Mouse (Mus musculus) limb, embryonic 14.5 days (tissue): ENCODE results near the gene Asna1. TPM values are rescaled to one million over a fixed set of nuclear protein-coding genes. Genes with fewer than 3 reads are reported as not detected.

ENCODE experiments used
- ATAC-seq: fragments of 200-750 bp; cut with Nextera tagmentation; 2 replicates; pipeline ENCODE4 v1.8.0; 2017; ENCODE audit warnings: low read depth, moderate number of reproducible peaks, moderate TSS enrichment; ENCODE audit not compliant: low FRiP score
- DNase-seq: peaks from one replicate; pipeline ENCODE4 v3.0.0-alpha.2; 2015; ENCODE audit warnings: low spot score
- H3K27ac ChIP-seq: fragments of 300-500 bp; sonication (generic); replicated peaks from 2 replicates; pipeline ENCODE4 v1.5.1; 2014; ENCODE audit warnings: low read depth, mild to moderate bottlenecking, low read length, moderate library complexity, mixed read lengths
- H3K27me3 ChIP-seq: fragments of 300-500 bp; sonication (generic); 2 replicates; pipeline ENCODE4 v1.6.1; 2014; ENCODE audit warnings: low read length, mixed read lengths; ENCODE audit not compliant: control insufficient read depth, insufficient read depth
- H3K36me3 ChIP-seq: fragments of 300-500 bp; sonication (generic); 2 replicates; pipeline ENCODE4 v1.6.1; 2014; ENCODE audit warnings: mild to moderate bottlenecking, low read length, moderate library complexity, mixed read lengths; ENCODE audit not compliant: control insufficient read depth, insufficient read depth
- H3K4me1 ChIP-seq: fragments of 300-500 bp; sonication (generic); 2 replicates; pipeline ENCODE4 v1.6.1; 2014; ENCODE audit warnings: antibody characterized with exemption, low read length, mixed read lengths; ENCODE audit not compliant: control insufficient read depth, insufficient read depth
- H3K4me2 ChIP-seq: fragments of 300-500 bp; sonication (generic); replicated peaks from 2 replicates; pipeline ENCODE4 v1.6.1; 2014; ENCODE audit warnings: low read depth, mild to moderate bottlenecking, low read length, moderate library complexity; ENCODE audit not compliant: severe bottlenecking
- H3K4me3 ChIP-seq: fragments of 300-500 bp; sonication (generic); replicated peaks from 2 replicates; pipeline ENCODE4 v1.5.1; 2014; ENCODE audit warnings: low read length
- H3K9ac ChIP-seq: fragments of 300-500 bp; sonication (generic); 2 replicates; pipeline ENCODE4 v1.6.1; 2014; ENCODE audit warnings: mild to moderate bottlenecking, low read depth, low read length, moderate library complexity; ENCODE audit not compliant: severe bottlenecking
- H3K9me3 ChIP-seq: fragments of 300-500 bp; sonication (generic); 2 replicates; pipeline ENCODE4 v1.6.1; 2016; ENCODE audit warnings: low read length; ENCODE audit not compliant: control insufficient read depth
- POLR2A ChIP-seq: fragments of 200-500 bp; IDR thresholded peaks from 2 replicates; pipeline ENCODE4 v1.8.0; 2012; ENCODE audit warnings: inconsistent platforms, mild to moderate bottlenecking, moderate library complexity, borderline replicate concordance; ENCODE audit not compliant: insufficient read depth, insufficient read length; ENCODE audit errors: extremely low read depth
- WGBS: fragments of 180-500 bp; shearing (Covaris S2); extraction: QIAGEN DNeasy Blood & Tissue Kit; methylation state at CpG from one replicate; pipeline ENCODE4 v1.1.7; 2014; 5-methylcytosine and 5-hydroxymethylcytosine counted together
- polyA plus RNA-seq, 2 experiments: library from polyadenylated mRNA; depleted of rRNA in 1 of 2; stranded (reverse) in 1 of 2; unstranded in 1 of 2; fragments of >200 nt; fragmentation: Nextera tagmentation in 1 of 2; extraction: Ambion mirVana in 1 of 2; gene quantifications; 2 replicates each; pipeline versions ENCODE4 v1.2.1 to v1.2.3; 2012 to 2014

Asna1 gene
- polyA plus RNA-seq, 2 experiments: 98.0 to 173 TPM

- Histone ChIP-seq H3K27me3 (no peaks in the 10 kb centered on the region), H3K4me3 (peak overlapping the region; percentile 67), H3K9me3 (no peaks in the 10 kb centered on the region), H3K36me3 (0 out of 2 replicates have a peak, but pooled peaks cover 3% of the 10 kb centered on the region), H3K4me2 (peak overlapping the region; percentile 75), H3K9ac (peak overlapping the region; percentile 69), H3K4me1 (peaks cover 16% of the 10 kb centered on the region), H3K27ac (peak overlapping the region; percentile 44; the same call in 1 of the 2 replicates)
- ATAC-seq (peak; percentile 69), DNase-seq (peak; percentile 89)
- TF ChIP-seq POLR2A: no peak
- under 1% methylated on average over 15 of the region's 15 CpGs for WGBS
Measured at GRCm38 (mm10) chr8:84989810-84990209, 35.3 kb downstream of the Asna1 start.

- H3K9ac ChIP-seq: no peak overlapping the region
- peak overlapping the region; percentile 75 for H3K4me2 ChIP-seq
- 0 out of 2 replicates have a peak overlapping the region, but pooled peaks have one; percentile 67 for H3K4me3 ChIP-seq
- ATAC-seq (no peak), DNase-seq (no peak)
- WGBS: 6% methylated on average over 15 of the region's 15 CpGs
- no peaks in the 10 kb centered on the region for H3K9me3 ChIP-seq
- TF ChIP-seq POLR2A: no peak
- H3K36me3 ChIP-seq: no peaks in the 10 kb centered on the region
- no peaks in the 10 kb centered on the region for H3K27me3 ChIP-seq
- H3K4me1 ChIP-seq: peaks cover 21% of the 10 kb centered on the region
- H3K27ac ChIP-seq: no peak overlapping the region
Measured at GRCm38 (mm10) chr8:84989311-84989731, 35.8 kb downstream of the Asna1 start.

- ATAC-seq: no peak
- DNase-seq: no peak
- WGBS: 61% methylated on average over 2 of the region's 2 CpGs
- no peak for TF ChIP-seq POLR2A
- Histone ChIP-seq H3K27ac (no peak overlapping the region), H3K4me3 (no peak overlapping the region), H3K27me3 (no peaks in the 10 kb centered on the region), H3K4me1 (peaks cover 23% of the 10 kb centered on the region), H3K9me3 (no peaks in the 10 kb centered on the region), H3K36me3 (no peaks in the 10 kb centered on the region), H3K9ac (no peak overlapping the region), H3K4me2 (no peak overlapping the region)
Measured at GRCm38 (mm10) chr8:84987903-84988302, 37.2 kb downstream of the Asna1 start.

GRCm38 (mm10) chr8:84987388-84987787 lies 37.7 kb downstream of the Asna1 start:
- ATAC-seq: no peak
- no peak for DNase-seq
- WGBS: 81% methylated on average over 5 of the region's 5 CpGs
- Histone ChIP-seq H3K9ac (no peak overlapping the region), H3K27ac (no peak overlapping the region), H3K4me3 (no peak overlapping the region), H3K9me3 (no peaks in the 10 kb centered on the region), H3K4me1 (peaks cover 23% of the 10 kb centered on the region), H3K4me2 (no peak overlapping the region), H3K36me3 (no peaks in the 10 kb centered on the region), H3K27me3 (no peaks in the 10 kb centered on the region)
- TF ChIP-seq POLR2A: no peak

- Histone ChIP-seq H3K36me3 (no peaks in the 10 kb centered on the region), H3K9me3 (no peaks in the 10 kb centered on the region), H3K27me3 (no peaks in the 10 kb centered on the region), H3K27ac (no peak overlapping the region; the same call in 1 of the 2 replicates), H3K4me2 (peak overlapping the region; percentile 89), H3K4me3 (peak overlapping the region; percentile 37), H3K4me1 (peaks cover 23% of the 10 kb centered on the region), H3K9ac (peak overlapping the region; percentile 42)
- TF ChIP-seq POLR2A: no peak
- no peak for DNase-seq
- no peak for ATAC-seq
- 20% methylated on average over 8 of the region's 8 CpGs for WGBS
Measured at GRCm38 (mm10) chr8:84986379-84986945, 38.6 kb downstream of the Asna1 start.
